Mouse (Mus musculus): Measurements from ENCODE around the gene Pip5k1c. TPM values are rescaled to one million over a fixed set of nuclear protein-coding genes. Genes with fewer than 3 reads are reported as not detected.
A peak's percentile ranks its signal among the peaks of the same experiment; 100 is the strongest.

Gene Pip5k1c
- total and polyA plus RNA-seq, 2 experiments from 2014 or later: 21.4 to 38.5 TPM

DNA sequence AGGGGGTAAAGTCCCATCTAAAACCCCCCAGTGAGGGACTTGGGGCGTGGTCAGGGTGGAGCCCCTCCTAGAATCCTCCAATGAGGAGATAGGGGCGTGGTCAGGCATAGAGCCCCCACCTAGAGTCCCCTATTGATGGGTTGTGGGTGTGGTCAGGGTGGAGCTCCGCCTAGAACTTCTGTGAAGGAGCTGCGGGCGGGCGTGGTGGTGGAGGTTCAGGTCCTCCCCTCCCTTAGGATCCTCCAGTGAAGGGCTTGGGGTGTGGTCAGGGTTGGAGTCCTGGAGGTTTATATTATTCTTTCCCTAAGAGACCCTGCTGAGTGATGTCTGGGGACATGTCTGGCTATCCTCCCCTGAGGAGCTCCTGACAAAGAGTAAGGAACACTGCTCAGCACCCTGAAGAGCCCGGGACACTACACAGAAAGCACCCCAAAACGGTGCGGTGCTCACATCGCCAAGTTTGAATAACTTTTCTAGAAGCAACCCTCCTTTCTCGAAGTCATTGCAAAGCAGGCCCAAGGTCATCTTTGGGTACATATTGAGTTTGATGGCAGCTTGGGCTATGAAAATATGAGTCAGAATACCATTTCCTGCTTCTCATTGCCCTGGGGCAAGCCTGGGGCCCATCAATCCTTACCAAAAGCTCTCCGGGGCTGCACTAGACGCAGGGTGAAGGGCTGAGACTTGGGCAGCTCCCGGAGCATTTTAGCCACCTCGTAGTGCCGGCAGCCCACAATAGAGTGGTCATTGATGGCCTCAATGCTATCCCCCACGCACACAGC, 48.0 kb downstream of the Pip5k1c start:
- 57% methylated on average over 17 of the region's 17 CpGs for WGBS
- H3K9me3 ChIP-seq (replicated peaks; ENCODE audit: control insufficient read depth, low read length): no peaks in the 10 kb centered on the region
- DNase-seq (ENCODE audit: low spot score) (no peak), ATAC-seq (ENCODE audit: insufficient read depth, low read depth) (no peak)
- TF ChIP-seq CTCF (IDR thresholded peaks at IDR 0.05; ENCODE audit: low read depth) (no peak), EP300 (IDR thresholded peaks at IDR 0.05; ENCODE audit: low read depth) (no peak)
- H3K9ac ChIP-seq (replicated peaks; ENCODE audit: low read depth, low read length): no peak overlapping the region
- H3K27ac ChIP-seq (ENCODE audit: low read depth): no peak overlapping the region
- no peak overlapping the region for H3K4me3 ChIP-seq (ENCODE audit: low read depth, low read length)
- no peaks in the 10 kb centered on the region for H3K4me1 ChIP-seq (ENCODE audit: control insufficient read depth, insufficient read depth)
- H3K4me2 ChIP-seq (ENCODE audit: low read depth, low read length): no peak overlapping the region
- H3K27me3 ChIP-seq (ENCODE audit: control insufficient read depth, insufficient read depth, low read length): peaks cover 19% of the 10 kb centered on the region
- H3K36me3 ChIP-seq (replicated peaks; ENCODE audit: control insufficient read depth, insufficient read depth, low read length): no peaks in the 10 kb centered on the region

DNA sequence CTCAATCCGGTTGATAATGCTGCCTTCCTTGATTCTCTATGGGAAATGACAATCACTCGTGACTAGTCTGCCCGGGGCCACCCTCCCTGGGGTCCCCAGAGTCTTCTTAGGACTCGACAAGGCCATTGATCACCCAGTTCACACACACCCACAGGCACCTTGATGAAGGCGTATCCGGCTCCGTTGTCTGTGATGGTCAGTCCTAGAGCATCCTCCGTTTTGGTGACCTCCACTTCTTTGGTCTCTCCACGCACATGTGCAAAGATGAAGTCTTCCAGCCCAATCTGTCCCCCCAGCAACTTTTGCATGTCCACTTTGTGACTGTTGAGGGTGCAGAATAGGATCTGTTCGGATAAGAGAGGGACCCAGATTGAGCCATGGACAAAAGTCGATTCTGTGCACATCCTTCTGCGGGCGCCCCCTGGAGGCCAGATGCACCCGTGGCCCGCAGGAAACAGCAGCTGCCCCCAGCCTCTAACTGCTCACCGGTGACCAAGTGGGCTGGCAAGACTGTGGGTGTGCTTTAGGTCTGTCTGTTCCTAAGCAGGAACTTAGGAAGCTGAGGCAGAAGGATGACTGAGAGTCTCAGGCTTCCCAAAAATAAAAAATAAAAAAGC, 48.7 kb downstream of the Pip5k1c start:
- H3K27ac ChIP-seq (ENCODE audit: low read depth): no peak overlapping the region
- H3K9ac ChIP-seq (replicated peaks; ENCODE audit: low read depth, low read length): no peak overlapping the region
- no peaks in the 10 kb centered on the region for H3K4me1 ChIP-seq (ENCODE audit: control insufficient read depth, insufficient read depth)
- peaks cover 6% of the 10 kb centered on the region for H3K36me3 ChIP-seq (replicated peaks; ENCODE audit: control insufficient read depth, insufficient read depth, low read length)
- 40% methylated on average over 16 of the region's 16 CpGs for WGBS
- peaks cover 19% of the 10 kb centered on the region for H3K27me3 ChIP-seq (ENCODE audit: control insufficient read depth, insufficient read depth, low read length)
- ATAC-seq (ENCODE audit: insufficient read depth, low read depth) (no peak), DNase-seq (ENCODE audit: low spot score) (no peak)
- H3K4me2 ChIP-seq (ENCODE audit: low read depth, low read length): no peak overlapping the region
- H3K4me3 ChIP-seq (ENCODE audit: low read depth, low read length): no peak overlapping the region
- no peaks in the 10 kb centered on the region for H3K9me3 ChIP-seq (replicated peaks; ENCODE audit: control insufficient read depth, low read length)
- peak; percentile 70 for TF ChIP-seq CTCF (IDR thresholded peaks at IDR 0.05; ENCODE audit: low read depth)
- no peak for TF ChIP-seq EP300 (IDR thresholded peaks at IDR 0.05; ENCODE audit: low read depth)

GRCm38 (mm10) chr10:81342686-81343505, 50.1 kb downstream of the Pip5k1c start, which contains the start of gene Gipc3:
Gene Gipc3, minus strand, starts transcription at chr10:81343266.
- WGBS: 5% methylated on average over 57 of the region's 67 CpGs
- ATAC-seq (ENCODE audit: insufficient read depth, low read depth) (0 out of 2 replicates have a peak, but pooled peaks have one; percentile 2), DNase-seq (ENCODE audit: low spot score) (no peak)
- Histone ChIP-seq H3K9me3 (replicated peaks; ENCODE audit: control insufficient read depth, low read length) (no peaks in the 10 kb centered on the region), H3K4me1 (ENCODE audit: control insufficient read depth, insufficient read depth) (0 out of 2 replicates have a peak, but pooled peaks cover 3% of the 10 kb centered on the region), H3K9ac (replicated peaks; ENCODE audit: low read depth, low read length) (peak within 1 kb of the TSS; percentile 72), H3K27me3 (ENCODE audit: control insufficient read depth, insufficient read depth, low read length) (peaks cover 19% of the 10 kb centered on the region), H3K4me2 (ENCODE audit: low read depth, low read length) (peak within 1 kb of the TSS; percentile 93), H3K27ac (ENCODE audit: low read depth) (no peak within 1 kb of the TSS), H3K36me3 (replicated peaks; ENCODE audit: control insufficient read depth, insufficient read depth, low read length) (peaks cover 18% of the 10 kb centered on the region), H3K4me3 (ENCODE audit: low read depth, low read length) (peak within 1 kb of the TSS; percentile 62)
- TF ChIP-seq EP300 (IDR thresholded peaks at IDR 0.05; ENCODE audit: low read depth) (no peak), CTCF (IDR thresholded peaks at IDR 0.05; ENCODE audit: low read depth) (no peak)

DNA sequence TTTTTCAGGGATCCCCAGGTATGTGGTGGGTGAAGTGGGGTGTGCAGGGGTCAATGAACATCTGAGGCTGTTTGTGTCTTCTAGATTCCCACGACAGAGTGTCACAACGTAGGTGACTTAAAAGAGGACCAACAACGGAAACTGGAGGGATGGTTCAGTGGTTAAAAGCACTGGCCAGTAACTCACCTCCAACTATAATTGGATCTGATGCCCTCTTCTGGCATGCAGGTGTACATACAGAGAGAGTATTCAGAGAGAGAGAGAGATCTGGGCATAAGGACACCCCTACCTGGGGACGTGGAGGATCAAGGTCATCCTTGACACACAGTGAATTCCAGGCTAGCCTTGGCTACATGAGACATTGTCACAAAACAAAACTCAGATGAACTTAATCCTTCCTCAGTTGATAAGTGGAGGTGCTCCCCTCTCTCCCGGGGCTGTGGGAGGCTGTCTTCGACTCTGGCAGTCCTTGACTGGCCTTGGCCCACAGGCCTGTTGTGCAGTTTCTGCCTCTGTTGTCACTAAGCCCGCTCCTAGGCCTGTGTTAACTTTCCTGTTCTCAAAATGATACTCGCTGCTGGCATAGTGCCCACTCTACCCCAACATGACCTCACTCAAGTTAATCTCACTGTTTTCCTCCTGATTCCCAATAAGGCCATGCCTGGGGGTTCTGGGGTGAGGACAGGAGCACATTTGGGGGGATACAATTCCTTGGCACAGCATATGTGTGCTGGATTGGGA, 51.8 kb downstream of the Pip5k1c start:
- ATAC-seq (ENCODE audit: insufficient read depth, low read depth) (no peak), DNase-seq (ENCODE audit: low spot score) (no peak)
- peaks cover 19% of the 10 kb centered on the region for H3K27me3 ChIP-seq (ENCODE audit: control insufficient read depth, insufficient read depth, low read length)
- WGBS: 25% methylated on average over 8 of the region's 8 CpGs
- no peaks in the 10 kb centered on the region for H3K9me3 ChIP-seq (replicated peaks; ENCODE audit: control insufficient read depth, low read length)
- H3K27ac ChIP-seq (ENCODE audit: low read depth): no peak overlapping the region; the same call in 1 of the 2 replicates
- H3K4me2 ChIP-seq (ENCODE audit: low read depth, low read length): no peak overlapping the region
- H3K4me3 ChIP-seq (ENCODE audit: low read depth, low read length): no peak overlapping the region
- H3K36me3 ChIP-seq (replicated peaks; ENCODE audit: control insufficient read depth, insufficient read depth, low read length): peaks cover 24% of the 10 kb centered on the region
- TF ChIP-seq CTCF (IDR thresholded peaks at IDR 0.05; ENCODE audit: low read depth): peak; percentile 41; the same call in 1 of the 2 replicates
- TF ChIP-seq EP300 (IDR thresholded peaks at IDR 0.05; ENCODE audit: low read depth): no peak
- no peak overlapping the region for H3K9ac ChIP-seq (replicated peaks; ENCODE audit: low read depth, low read length)
- H3K4me1 ChIP-seq (ENCODE audit: control insufficient read depth, insufficient read depth): peaks cover 8% of the 10 kb centered on the region

GRCm38 (mm10) chr10:81345162-81345534, 52.4 kb downstream of the Pip5k1c start:
- Histone ChIP-seq H3K4me2 (ENCODE audit: low read depth, low read length) (no peak overlapping the region), H3K27ac (ENCODE audit: low read depth) (no peak overlapping the region), H3K9me3 (replicated peaks; ENCODE audit: control insufficient read depth, low read length) (no peaks in the 10 kb centered on the region), H3K36me3 (replicated peaks; ENCODE audit: control insufficient read depth, insufficient read depth, low read length) (peaks cover 24% of the 10 kb centered on the region), H3K4me1 (ENCODE audit: control insufficient read depth, insufficient read depth) (peaks cover 9% of the 10 kb centered on the region), H3K27me3 (ENCODE audit: control insufficient read depth, insufficient read depth, low read length) (peaks cover 19% of the 10 kb centered on the region), H3K4me3 (ENCODE audit: low read depth, low read length) (no peak overlapping the region), H3K9ac (replicated peaks; ENCODE audit: low read depth, low read length) (no peak overlapping the region)
- no peak for DNase-seq (ENCODE audit: low spot score)
- TF ChIP-seq CTCF (IDR thresholded peaks at IDR 0.05; ENCODE audit: low read depth) (no peak), EP300 (IDR thresholded peaks at IDR 0.05; ENCODE audit: low read depth) (no peak)
- no peak for ATAC-seq (ENCODE audit: insufficient read depth, low read depth)
- 81% methylated on average over 4 of the region's 4 CpGs for WGBS

Data from heart, postnatal 0 days (tissue).